Mouse (Mus musculus) cerebellum, adult 2 months (tissue): Measurements from ENCODE around the gene Ccdc93.

ENCODE experiments used
- CTCF ChIP-seq: fragments of 200-500 bp; IDR thresholded peaks from 2 replicates; pipeline ENCODE4 v1.5.1; 2011; ENCODE audit warnings: low read depth, mild to moderate bottlenecking, control low read depth, low read length, moderate library complexity, borderline replicate concordance; ENCODE audit not compliant: insufficient read depth
- POLR2A ChIP-seq: fragments of 200-500 bp; IDR thresholded peaks from 2 replicates; pipeline ENCODE4 v1.6.1; 2011; ENCODE audit warnings: low read length, control low read depth, borderline replicate concordance; ENCODE audit not compliant: insufficient read depth

- no peak for TF ChIP-seq CTCF
- TF ChIP-seq POLR2A: no peak
Measured at GRCm38 (mm10) chr1:121497093-121497492, 66.2 kb downstream of the Ccdc93 start.
